Mouse (Mus musculus): ENCODE measurements around the gene Lin7c. TPM values are rescaled to one million over a fixed set of nuclear protein-coding genes. Genes with fewer than 3 reads are reported as not detected.

Lin7c gene
- polyA plus RNA-seq, 1 experiment, result 9.1 TPM

DNA sequence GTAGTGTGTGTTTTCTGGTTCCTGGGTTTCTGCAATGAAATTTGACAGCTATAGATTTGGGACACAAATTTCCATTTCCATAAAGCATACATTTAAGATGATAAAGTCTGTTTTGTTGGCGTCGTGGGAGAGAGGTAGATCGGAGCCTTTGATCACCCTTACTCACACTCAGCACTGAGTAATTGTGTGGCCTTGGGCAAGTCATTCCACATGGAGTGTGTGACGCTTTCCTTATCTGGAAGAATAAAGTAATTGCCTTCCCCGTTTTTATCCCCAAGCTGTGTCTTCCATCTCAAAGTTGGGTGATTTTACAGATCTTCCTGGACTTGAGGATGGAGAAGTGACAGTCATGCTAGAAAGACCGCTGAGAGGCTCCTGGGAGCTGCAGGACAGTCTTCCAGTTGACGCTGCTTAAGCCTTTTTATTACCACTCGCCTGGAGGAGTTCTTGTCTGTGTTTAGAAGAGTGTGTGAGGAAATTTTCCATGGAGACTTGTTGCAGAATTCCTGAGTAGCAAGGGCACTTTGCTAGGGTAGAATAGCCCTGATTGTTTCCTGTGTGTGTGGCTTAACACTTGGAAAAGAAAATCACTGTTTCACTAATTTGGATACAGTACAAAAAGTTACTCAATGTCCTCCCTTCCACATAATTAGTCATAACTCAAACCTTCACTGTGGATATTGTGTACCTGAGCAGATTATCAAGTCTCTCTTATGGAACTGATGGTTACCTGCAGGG lies 30.8 kb downstream of the Lin7c start:
- DNase-seq, result no peak
- Histone ChIP-seq H3K4me3 (ENCODE audit: control insufficient read depth, insufficient read depth, low read length) (no peak overlapping the region), H3K36me3 (ENCODE audit: control insufficient read depth, insufficient read depth, low read length) (no peaks in the 10 kb centered on the region), H3K27me3 (ENCODE audit: control insufficient read depth, insufficient read depth, low read length) (peaks cover 20% of the 10 kb centered on the region), H3K27ac (ENCODE audit: control insufficient read depth, insufficient read depth, low read length) (no peak overlapping the region), H3K4me1 (replicated peaks; ENCODE audit: control insufficient read depth, insufficient read depth, low read length) (peaks cover 7% of the 10 kb centered on the region; the same call in 1 of the 2 replicates)
- 91% methylated on average over 8 of the region's 8 CpGs for WGBS
- TF ChIP-seq CTCF (IDR thresholded peaks at IDR 0.05; ENCODE audit: borderline replicate concordance, control insufficient read depth, extremely low read depth, insufficient read depth, low read length, poor library complexity) (no peak), POLR2A (IDR thresholded peaks at IDR 0.05; ENCODE audit: control insufficient read depth, extremely low read depth, insufficient read depth, low read length, poor library complexity) (no peak)

DNA sequence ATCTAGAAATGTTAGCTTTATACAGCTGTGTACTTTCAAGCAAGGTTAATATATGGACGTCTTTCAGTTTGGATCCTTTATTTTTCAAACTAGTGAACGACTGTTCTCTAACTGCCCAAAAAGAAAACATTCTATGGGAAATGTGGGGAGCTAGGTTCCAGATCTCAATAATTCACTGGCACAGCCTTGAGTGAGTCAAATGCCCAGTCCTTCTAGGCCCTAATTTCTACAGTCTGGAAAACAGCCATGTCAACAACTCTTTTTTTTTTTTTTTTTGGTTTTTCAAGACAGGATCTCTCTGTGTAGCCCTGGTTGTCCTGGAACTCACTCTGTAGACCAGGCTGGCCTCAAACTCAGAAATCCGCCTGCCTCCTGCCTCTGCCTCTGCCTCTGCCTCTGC lies 31.7 kb downstream of the Lin7c start:
- Histone ChIP-seq H3K4me1 (replicated peaks; ENCODE audit: control insufficient read depth, insufficient read depth, low read length) (peaks cover 7% of the 10 kb centered on the region; the same call in 1 of the 2 replicates), H3K27ac (ENCODE audit: control insufficient read depth, insufficient read depth, low read length) (no peak overlapping the region), H3K4me3 (ENCODE audit: control insufficient read depth, insufficient read depth, low read length) (no peak overlapping the region), H3K27me3 (ENCODE audit: control insufficient read depth, insufficient read depth, low read length) (peaks cover 17% of the 10 kb centered on the region), H3K36me3 (ENCODE audit: control insufficient read depth, insufficient read depth, low read length) (no peaks in the 10 kb centered on the region)
- TF ChIP-seq CTCF (IDR thresholded peaks at IDR 0.05; ENCODE audit: borderline replicate concordance, control insufficient read depth, extremely low read depth, insufficient read depth, low read length, poor library complexity), result no peak
- TF ChIP-seq POLR2A (IDR thresholded peaks at IDR 0.05; ENCODE audit: control insufficient read depth, extremely low read depth, insufficient read depth, low read length, poor library complexity), result no peak
- WGBS, result 92% methylated on average over 3 of the region's 3 CpGs
- no peak for DNase-seq

DNA sequence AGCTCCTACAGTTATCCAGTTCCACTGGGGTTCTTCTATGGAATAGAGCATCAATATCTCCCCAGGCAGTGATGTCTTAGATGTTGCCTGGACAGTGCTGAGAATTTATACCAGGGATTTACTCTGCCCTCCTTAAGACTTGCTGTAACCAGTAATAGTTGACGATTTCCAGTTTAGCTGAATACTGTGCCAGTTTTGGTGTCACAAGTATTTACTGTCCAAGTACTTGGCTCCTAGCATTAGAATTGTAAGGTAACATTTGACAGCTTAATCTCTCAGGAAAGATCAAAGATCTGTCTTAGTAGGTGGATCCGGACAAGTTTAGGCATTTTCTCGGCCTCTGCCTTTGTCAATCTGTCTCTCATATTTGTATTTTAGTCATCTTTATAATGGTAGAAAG lies 32.4 kb downstream of the Lin7c start:
- no peak overlapping the region for H3K4me3 ChIP-seq (ENCODE audit: control insufficient read depth, insufficient read depth, low read length)
- 94% methylated on average over 3 of the region's 3 CpGs for WGBS
- TF ChIP-seq CTCF (IDR thresholded peaks at IDR 0.05; ENCODE audit: borderline replicate concordance, control insufficient read depth, extremely low read depth, insufficient read depth, low read length, poor library complexity) (no peak), POLR2A (IDR thresholded peaks at IDR 0.05; ENCODE audit: control insufficient read depth, extremely low read depth, insufficient read depth, low read length, poor library complexity) (no peak)
- H3K4me1 ChIP-seq (replicated peaks; ENCODE audit: control insufficient read depth, insufficient read depth, low read length), result peaks cover 2% of the 10 kb centered on the region; the same call in 1 of the 2 replicates
- peaks cover 11% of the 10 kb centered on the region; the same call in 1 of the 2 replicates for H3K27me3 ChIP-seq (ENCODE audit: control insufficient read depth, insufficient read depth, low read length)
- no peaks in the 10 kb centered on the region for H3K36me3 ChIP-seq (ENCODE audit: control insufficient read depth, insufficient read depth, low read length)
- no peak overlapping the region for H3K27ac ChIP-seq (ENCODE audit: control insufficient read depth, insufficient read depth, low read length)
- DNase-seq, result no peak

DNA sequence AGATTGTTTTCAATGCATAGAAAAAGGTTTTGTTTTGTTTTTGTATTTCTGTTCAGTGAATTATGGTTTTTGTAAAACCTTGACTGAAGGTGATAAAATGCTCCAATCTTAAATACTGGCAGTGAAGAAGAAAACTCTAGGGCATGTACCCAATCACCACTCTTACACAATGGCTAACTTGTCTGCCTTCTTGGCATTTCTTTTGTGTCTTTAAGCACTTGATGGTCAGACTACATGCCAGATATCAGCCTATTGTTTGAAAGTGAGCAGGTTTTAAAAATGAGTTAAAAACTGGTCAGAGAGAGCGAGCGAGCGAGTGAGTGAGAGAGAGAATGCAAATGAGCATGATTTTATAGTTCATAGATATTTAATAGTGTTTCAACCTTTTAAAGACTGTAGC lies 33.3 kb downstream of the Lin7c start:
- DNase-seq, result no peak
- Histone ChIP-seq H3K27me3 (ENCODE audit: control insufficient read depth, insufficient read depth, low read length) (peaks cover 5% of the 10 kb centered on the region; the same call in 1 of the 2 replicates), H3K27ac (ENCODE audit: control insufficient read depth, insufficient read depth, low read length) (no peak overlapping the region), H3K4me3 (ENCODE audit: control insufficient read depth, insufficient read depth, low read length) (no peak overlapping the region), H3K4me1 (replicated peaks; ENCODE audit: control insufficient read depth, insufficient read depth, low read length) (no peaks in the 10 kb centered on the region), H3K36me3 (ENCODE audit: control insufficient read depth, insufficient read depth, low read length) (no peaks in the 10 kb centered on the region)
- TF ChIP-seq CTCF (IDR thresholded peaks at IDR 0.05; ENCODE audit: borderline replicate concordance, control insufficient read depth, extremely low read depth, insufficient read depth, low read length, poor library complexity) (no peak), POLR2A (IDR thresholded peaks at IDR 0.05; ENCODE audit: control insufficient read depth, extremely low read depth, insufficient read depth, low read length, poor library complexity) (no peak)
- 98% methylated on average over 3 of the region's 3 CpGs for WGBS

DNA sequence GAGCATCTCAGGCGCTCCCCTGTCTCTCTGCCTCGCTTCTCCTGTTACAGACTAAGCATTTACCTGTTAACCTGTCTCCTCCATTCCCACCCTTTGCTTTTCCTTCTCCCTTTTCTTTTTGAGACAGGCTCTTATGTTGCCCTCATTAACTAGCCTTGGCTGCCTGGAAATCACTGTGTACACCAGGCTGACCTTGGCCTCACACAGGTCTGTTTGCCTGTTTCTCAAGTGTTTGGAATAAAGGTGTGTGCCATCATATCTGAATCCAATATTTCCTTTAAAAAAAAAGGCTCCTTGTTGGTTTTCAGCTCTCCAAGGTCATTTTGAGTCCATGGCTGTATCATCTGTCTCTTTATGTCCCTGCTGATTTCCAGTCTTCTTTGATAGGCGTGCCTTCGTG lies 36.3 kb downstream of the Lin7c start:
- 94% methylated on average over 4 of the region's 4 CpGs for WGBS
- Histone ChIP-seq H3K27me3 (ENCODE audit: control insufficient read depth, insufficient read depth, low read length) (no peaks in the 10 kb centered on the region), H3K27ac (ENCODE audit: control insufficient read depth, insufficient read depth, low read length) (no peak overlapping the region), H3K4me3 (ENCODE audit: control insufficient read depth, insufficient read depth, low read length) (no peak overlapping the region), H3K36me3 (ENCODE audit: control insufficient read depth, insufficient read depth, low read length) (no peaks in the 10 kb centered on the region), H3K4me1 (replicated peaks; ENCODE audit: control insufficient read depth, insufficient read depth, low read length) (no peaks in the 10 kb centered on the region)
- no peak for TF ChIP-seq CTCF (IDR thresholded peaks at IDR 0.05; ENCODE audit: borderline replicate concordance, control insufficient read depth, extremely low read depth, insufficient read depth, low read length, poor library complexity)
- no peak for TF ChIP-seq POLR2A (IDR thresholded peaks at IDR 0.05; ENCODE audit: control insufficient read depth, extremely low read depth, insufficient read depth, low read length, poor library complexity)
- DNase-seq, result no peak

DNA sequence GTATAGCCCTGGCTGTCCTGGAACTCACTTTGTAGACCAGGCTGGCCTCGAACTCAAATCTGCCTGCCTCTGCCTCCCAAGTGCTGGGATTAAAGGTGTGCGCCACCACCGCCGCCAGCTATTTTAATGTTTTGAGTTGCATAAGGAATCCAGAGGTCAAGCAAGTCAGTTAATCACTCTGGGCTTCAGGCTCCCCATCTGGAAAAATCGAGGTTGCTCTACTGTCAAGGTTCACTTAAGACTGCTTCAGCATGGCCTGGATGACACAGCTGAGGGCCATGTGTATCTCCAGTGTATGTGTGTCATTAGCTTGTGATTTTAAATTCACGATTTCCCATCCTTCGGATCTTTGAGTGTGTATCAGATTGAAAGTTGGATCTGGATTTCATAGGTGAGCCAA lies 36.8 kb downstream of the Lin7c start:
- no peak for TF ChIP-seq POLR2A (IDR thresholded peaks at IDR 0.05; ENCODE audit: control insufficient read depth, extremely low read depth, insufficient read depth, low read length, poor library complexity)
- no peak for TF ChIP-seq CTCF (IDR thresholded peaks at IDR 0.05; ENCODE audit: borderline replicate concordance, control insufficient read depth, extremely low read depth, insufficient read depth, low read length, poor library complexity)
- H3K27me3 ChIP-seq (ENCODE audit: control insufficient read depth, insufficient read depth, low read length), result no peaks in the 10 kb centered on the region

More for the DNA sequence above, 36.8 kb downstream of the Lin7c start:
- no peak overlapping the region for H3K4me3 ChIP-seq (ENCODE audit: control insufficient read depth, insufficient read depth, low read length)
- no peak overlapping the region for H3K27ac ChIP-seq (ENCODE audit: control insufficient read depth, insufficient read depth, low read length)
- no peaks in the 10 kb centered on the region for H3K36me3 ChIP-seq (ENCODE audit: control insufficient read depth, insufficient read depth, low read length)
- DNase-seq, result no peak
- no peaks in the 10 kb centered on the region for H3K4me1 ChIP-seq (replicated peaks; ENCODE audit: control insufficient read depth, insufficient read depth, low read length)
- 93% methylated on average over 7 of the region's 7 CpGs for WGBS
